Mouse (Mus musculus): Measurements from ENCODE around the gene Fam20a. TPM values are rescaled to one million over a fixed set of nuclear protein-coding genes. Genes with fewer than 3 reads are reported as not detected.

Gene Fam20a
- polyA plus RNA-seq, 1 experiment, result 72.4 TPM

- TF ChIP-seq SRF (IDR thresholded peaks at IDR 0.05; ENCODE audit: control insufficient read depth, insufficient read length, low read depth), result no peak
- no peak for TF ChIP-seq MAX (IDR thresholded peaks at IDR 0.05; ENCODE audit: low read depth)
- no peak for TF ChIP-seq MYOD1 (IDR thresholded peaks at IDR 0.05; ENCODE audit: control insufficient read depth in 1 of 3, insufficient read length in 2 of 3, low read depth in 2 of 3)
- no peak for TF ChIP-seq POLR2AphosphoS2 (IDR thresholded peaks at IDR 0.05; ENCODE audit: insufficient read length, low read depth)
- TF ChIP-seq REST (IDR thresholded peaks at IDR 0.05; ENCODE audit: insufficient read depth, insufficient read length), result no peak
- no peak for TF ChIP-seq MYOG (IDR thresholded peaks at IDR 0.05; ENCODE audit: control insufficient read depth in 1 of 3, insufficient read depth in 1 of 3, insufficient read length in 2 of 3, low read depth in 2 of 3)
- TF ChIP-seq USF1 (IDR thresholded peaks at IDR 0.05; ENCODE audit: low read depth), result no peak
- TF ChIP-seq POLR2A (IDR thresholded peaks at IDR 0.05; ENCODE audit: insufficient read length, low read depth), result no peak
- TF ChIP-seq CEBPB (IDR thresholded peaks at IDR 0.05; ENCODE audit: insufficient read depth, poor library complexity, severe bottlenecking), result no peak
- TF ChIP-seq TCF3 (IDR thresholded peaks at IDR 0.05; ENCODE audit: insufficient read length, low read depth), result no peak
- TF ChIP-seq E2F4 (IDR thresholded peaks at IDR 0.05; ENCODE audit: insufficient read depth), result no peak
- no peak for TF ChIP-seq TCF12 (IDR thresholded peaks at IDR 0.05; ENCODE audit: insufficient read depth, poor library complexity, severe bottlenecking)
- Histone ChIP-seq H3K4me2 (ENCODE audit: low read depth) (no peak overlapping the region), H3ac (ENCODE audit: control insufficient read depth, insufficient read length) (no peak overlapping the region), H3K79me2 (ENCODE audit: control insufficient read depth, insufficient read depth) (no peaks in the 10 kb centered on the region), H3K27me3 (ENCODE audit: control insufficient read depth, insufficient read depth, insufficient read length) (no peaks in the 10 kb centered on the region), H3K4me3 (no peak overlapping the region), H3K36me3 (ENCODE audit: control insufficient read depth, insufficient read depth) (no peaks in the 10 kb centered on the region)
Observed at GRCm38 (mm10) chr11:109736406-109736805, 14.3 kb upstream of the Fam20a start.

GRCm38 (mm10) chr11:109734341-109734740, 12.3 kb upstream of the Fam20a start:
- Histone ChIP-seq H3K4me3 (no peak overlapping the region), H3K79me2 (ENCODE audit: control insufficient read depth, insufficient read depth) (no peaks in the 10 kb centered on the region), H3K4me2 (ENCODE audit: low read depth) (no peak overlapping the region), H3K27me3 (ENCODE audit: control insufficient read depth, insufficient read depth, insufficient read length) (no peaks in the 10 kb centered on the region), H3K36me3 (ENCODE audit: control insufficient read depth, insufficient read depth) (no peaks in the 10 kb centered on the region), H3ac (ENCODE audit: control insufficient read depth, insufficient read length) (no peak overlapping the region)
- no peak for TF ChIP-seq E2F4 (IDR thresholded peaks at IDR 0.05; ENCODE audit: insufficient read depth)

GRCm38 (mm10) chr11:109732726-109733438, 10.8 kb upstream of the Fam20a start:
- Histone ChIP-seq H3K27me3 (ENCODE audit: control insufficient read depth, insufficient read depth, insufficient read length) (no peaks in the 10 kb centered on the region), H3K79me2 (ENCODE audit: control insufficient read depth, insufficient read depth) (no peaks in the 10 kb centered on the region), H3K36me3 (ENCODE audit: control insufficient read depth, insufficient read depth) (no peaks in the 10 kb centered on the region), H3K4me3 (no peak overlapping the region), H3ac (ENCODE audit: control insufficient read depth, insufficient read length) (no peak overlapping the region), H3K4me2 (ENCODE audit: low read depth) (no peak overlapping the region)
- no peak for TF ChIP-seq E2F4 (IDR thresholded peaks at IDR 0.05; ENCODE audit: insufficient read depth)
- TF ChIP-seq MYOD1 (IDR thresholded peaks at IDR 0.05; ENCODE audit: control insufficient read depth in 1 of 3, insufficient read length in 2 of 3, low read depth in 2 of 3), result no peak
- TF ChIP-seq REST (IDR thresholded peaks at IDR 0.05; ENCODE audit: insufficient read depth, insufficient read length), result no peak
- TF ChIP-seq CEBPB (IDR thresholded peaks at IDR 0.05; ENCODE audit: insufficient read depth, poor library complexity, severe bottlenecking), result no peak
- TF ChIP-seq USF1 (IDR thresholded peaks at IDR 0.05; ENCODE audit: low read depth), result no peak
- no peak for TF ChIP-seq TCF12 (IDR thresholded peaks at IDR 0.05; ENCODE audit: insufficient read depth, poor library complexity, severe bottlenecking)
- TF ChIP-seq MYOG (IDR thresholded peaks at IDR 0.05; ENCODE audit: control insufficient read depth in 1 of 3, insufficient read depth in 1 of 3, insufficient read length in 2 of 3, low read depth in 2 of 3), result no peak
- no peak for TF ChIP-seq SRF (IDR thresholded peaks at IDR 0.05; ENCODE audit: control insufficient read depth, insufficient read length, low read depth)
- TF ChIP-seq TCF3 (IDR thresholded peaks at IDR 0.05; ENCODE audit: insufficient read length, low read depth), result no peak
- TF ChIP-seq MAX (IDR thresholded peaks at IDR 0.05; ENCODE audit: low read depth), result no peak
- TF ChIP-seq POLR2A (IDR thresholded peaks at IDR 0.05; ENCODE audit: insufficient read length, low read depth), result no peak
- TF ChIP-seq POLR2AphosphoS2 (IDR thresholded peaks at IDR 0.05; ENCODE audit: insufficient read length, low read depth), result no peak

GRCm38 (mm10) chr11:109728371-109728770, 6.3 kb upstream of the Fam20a start:
- TF ChIP-seq TCF3 (IDR thresholded peaks at IDR 0.05; ENCODE audit: insufficient read length, low read depth) (no peak), POLR2A (IDR thresholded peaks at IDR 0.05; ENCODE audit: insufficient read length, low read depth) (no peak), MYOG (IDR thresholded peaks at IDR 0.05; ENCODE audit: control insufficient read depth in 1 of 3, insufficient read depth in 1 of 3, insufficient read length in 2 of 3, low read depth in 2 of 3) (no peak), CEBPB (IDR thresholded peaks at IDR 0.05; ENCODE audit: insufficient read depth, poor library complexity, severe bottlenecking) (no peak), USF1 (IDR thresholded peaks at IDR 0.05; ENCODE audit: low read depth) (no peak), POLR2AphosphoS2 (IDR thresholded peaks at IDR 0.05; ENCODE audit: insufficient read length, low read depth) (no peak), E2F4 (IDR thresholded peaks at IDR 0.05; ENCODE audit: insufficient read depth) (no peak), REST (IDR thresholded peaks at IDR 0.05; ENCODE audit: insufficient read depth, insufficient read length) (no peak), TCF12 (IDR thresholded peaks at IDR 0.05; ENCODE audit: insufficient read depth, poor library complexity, severe bottlenecking) (no peak), MAX (IDR thresholded peaks at IDR 0.05; ENCODE audit: low read depth) (no peak), MYOD1 (IDR thresholded peaks at IDR 0.05; ENCODE audit: control insufficient read depth in 1 of 3, insufficient read length in 2 of 3, low read depth in 2 of 3) (no peak), SRF (IDR thresholded peaks at IDR 0.05; ENCODE audit: control insufficient read depth, insufficient read length, low read depth) (no peak)
- no peak overlapping the region for H3ac ChIP-seq (ENCODE audit: control insufficient read depth, insufficient read length)
- H3K27me3 ChIP-seq (ENCODE audit: control insufficient read depth, insufficient read depth, insufficient read length), result no peaks in the 10 kb centered on the region
- no peaks in the 10 kb centered on the region for H3K79me2 ChIP-seq (ENCODE audit: control insufficient read depth, insufficient read depth)
- H3K4me2 ChIP-seq (ENCODE audit: low read depth), result no peak overlapping the region
- no peak overlapping the region for H3K4me3 ChIP-seq
- H3K36me3 ChIP-seq (ENCODE audit: control insufficient read depth, insufficient read depth), result no peaks in the 10 kb centered on the region

- H3K27me3 ChIP-seq (ENCODE audit: control insufficient read depth, insufficient read depth, insufficient read length), result no peaks in the 10 kb centered on the region
- no peaks in the 10 kb centered on the region for H3K36me3 ChIP-seq (ENCODE audit: control insufficient read depth, insufficient read depth)
- TF ChIP-seq E2F4 (IDR thresholded peaks at IDR 0.05; ENCODE audit: insufficient read depth) (no peak), TCF12 (IDR thresholded peaks at IDR 0.05; ENCODE audit: insufficient read depth, poor library complexity, severe bottlenecking) (no peak), MYOD1 (IDR thresholded peaks at IDR 0.05; ENCODE audit: control insufficient read depth in 1 of 3, insufficient read length in 2 of 3, low read depth in 2 of 3) (no peak), SRF (IDR thresholded peaks at IDR 0.05; ENCODE audit: control insufficient read depth, insufficient read length, low read depth) (no peak), MYOG (IDR thresholded peaks at IDR 0.05; ENCODE audit: control insufficient read depth in 1 of 3, insufficient read depth in 1 of 3, insufficient read length in 2 of 3, low read depth in 2 of 3) (no peak), USF1 (IDR thresholded peaks at IDR 0.05; ENCODE audit: low read depth) (peak; percentile 28), CEBPB (IDR thresholded peaks at IDR 0.05; ENCODE audit: insufficient read depth, poor library complexity, severe bottlenecking) (no peak)
- no peak overlapping the region for H3ac ChIP-seq (ENCODE audit: control insufficient read depth, insufficient read length)
- H3K4me2 ChIP-seq (ENCODE audit: low read depth), result peak overlapping the region; percentile 87
- H3K4me3 ChIP-seq, result peak overlapping the region; percentile 59
- H3K79me2 ChIP-seq (ENCODE audit: control insufficient read depth, insufficient read depth), result peaks cover 28% of the 10 kb centered on the region
Observed at GRCm38 (mm10) chr11:109722711-109723110, 632 bp upstream of the Fam20a start.
